Mouse (Mus musculus) neural tube, embryonic 12.5 days (tissue): ENCODE measurements at regions not wholly inside any gene's neighbourhood (a gene's known extent, or its start where the extent isn't known, plus 50 kb on each side); places are given as distances from the start of the nearest gene placed in this dataset.
A peak's percentile ranks its signal among the peaks of the same experiment; 100 is the strongest.

Experiments used
- ATAC-seq: fragments of 200-750 bp; cut with Nextera tagmentation; 2 replicates; pipeline ENCODE4 v1.8.0; 2017; ENCODE audit warnings: low read depth, mild to moderate bottlenecking, moderate TSS enrichment, moderate library complexity; ENCODE audit not compliant: low FRiP score
- H3K27ac ChIP-seq: fragments of 300-500 bp; sonication (generic); 2 replicates; pipeline ENCODE4 v1.5.1; 2016
- H3K27me3 ChIP-seq: fragments of 300-500 bp; sonication (generic); replicated peaks from 2 replicates; pipeline ENCODE4 v1.6.1; 2016; ENCODE audit warnings: mild to moderate bottlenecking
- H3K36me3 ChIP-seq: fragments of 300-500 bp; sonication (generic); 2 replicates; pipeline ENCODE4 v1.6.1; 2016; ENCODE audit warnings: mild to moderate bottlenecking
- H3K4me1 ChIP-seq: fragments of 300-500 bp; sonication (generic); 2 replicates; pipeline ENCODE4 v1.6.1; 2016
- H3K4me2 ChIP-seq: fragments of 300-500 bp; sonication (generic); replicated peaks from 2 replicates; pipeline ENCODE4 v1.6.1; 2016; ENCODE audit warnings: mild to moderate bottlenecking
- H3K4me3 ChIP-seq: fragments of 300-500 bp; sonication (generic); 2 replicates; pipeline ENCODE4 v1.5.1; 2016
- H3K9ac ChIP-seq: fragments of 300-500 bp; sonication (generic); 2 replicates; pipeline ENCODE4 v1.6.1; 2016; ENCODE audit warnings: mild to moderate bottlenecking
- H3K9me3 ChIP-seq: fragments of 300-500 bp; sonication (generic); 2 replicates; pipeline ENCODE4 v1.6.1; 2016; ENCODE audit warnings: mild to moderate bottlenecking
- WGBS: fragments of 180-500 bp; shearing (Covaris S2); methylation state at CpG from one replicate; pipeline ENCODE4 v1.1.7; 2016; 5-methylcytosine and 5-hydroxymethylcytosine counted together

- no peak overlapping the region for H3K9ac ChIP-seq
- WGBS: 89% methylated on average over 6 of the region's 6 CpGs
- ATAC-seq: no peak
- no peaks in the 10 kb centered on the region for H3K9me3 ChIP-seq
- no peak overlapping the region for H3K4me2 ChIP-seq
- no peaks in the 10 kb centered on the region for H3K36me3 ChIP-seq
- H3K27ac ChIP-seq: no peak overlapping the region
- no peaks in the 10 kb centered on the region for H3K4me1 ChIP-seq
- no peak overlapping the region for H3K4me3 ChIP-seq
- H3K27me3 ChIP-seq: no peaks in the 10 kb centered on the region
Measured at GRCm38 (mm10) chr16:42499514-42499913, 159.1 kb upstream of the Gap43 start.

DNA sequence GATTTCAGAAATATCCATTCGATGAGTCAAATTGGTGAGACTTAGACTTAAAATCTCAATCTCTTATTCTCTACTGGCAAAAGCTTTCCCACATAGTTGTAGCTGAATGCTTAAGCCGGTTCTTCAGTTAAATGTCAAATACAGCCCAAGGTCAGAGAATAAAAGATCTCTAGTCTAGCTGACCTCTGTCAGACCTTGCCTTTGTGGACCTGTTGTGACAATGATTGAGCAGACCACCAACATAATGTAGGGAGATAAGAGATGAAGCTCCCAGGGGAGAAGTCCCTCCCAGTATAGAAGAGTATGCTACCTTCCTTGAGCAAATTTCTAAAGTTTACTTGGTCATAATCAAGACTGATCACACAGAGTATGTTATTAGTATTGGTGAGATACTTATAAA, 157.9 kb upstream of the Gap43 start:
- Histone ChIP-seq H3K4me3 (no peak overlapping the region), H3K36me3 (no peaks in the 10 kb centered on the region), H3K27ac (no peak overlapping the region), H3K4me1 (no peaks in the 10 kb centered on the region), H3K9me3 (no peaks in the 10 kb centered on the region), H3K9ac (no peak overlapping the region), H3K27me3 (no peaks in the 10 kb centered on the region), H3K4me2 (no peak overlapping the region)
- no peak for ATAC-seq
- WGBS: 57% methylated on average over 2 of the region's 2 CpGs

- no peaks in the 10 kb centered on the region for H3K36me3 ChIP-seq
- ATAC-seq: no peak
- no peaks in the 10 kb centered on the region for H3K9me3 ChIP-seq
- 90% methylated on average over 1 of the region's 1 CpGs for WGBS
- no peak overlapping the region for H3K4me3 ChIP-seq
- 0 out of 2 replicates have a peak, but pooled peaks cover 3% of the 10 kb centered on the region for H3K4me1 ChIP-seq
- H3K27ac ChIP-seq: no peak overlapping the region
- no peak overlapping the region for H3K4me2 ChIP-seq
- H3K9ac ChIP-seq: no peak overlapping the region
- H3K27me3 ChIP-seq: no peaks in the 10 kb centered on the region
Measured at GRCm38 (mm10) chr16:42493596-42493995, 153.1 kb upstream of the Gap43 start.

- H3K27ac ChIP-seq: no peak overlapping the region
- no peak overlapping the region for H3K9ac ChIP-seq
- no peaks in the 10 kb centered on the region for H3K36me3 ChIP-seq
- 35% methylated on average over 4 of the region's 4 CpGs for WGBS
- H3K4me2 ChIP-seq: no peak overlapping the region
- H3K4me1 ChIP-seq: 0 out of 2 replicates have a peak, but pooled peaks cover 3% of the 10 kb centered on the region
- H3K4me3 ChIP-seq: no peak overlapping the region
- H3K27me3 ChIP-seq: no peaks in the 10 kb centered on the region
- no peak for ATAC-seq
- no peaks in the 10 kb centered on the region for H3K9me3 ChIP-seq
Measured at GRCm38 (mm10) chr16:42488745-42489144, 148.3 kb upstream of the Gap43 start.

DNA sequence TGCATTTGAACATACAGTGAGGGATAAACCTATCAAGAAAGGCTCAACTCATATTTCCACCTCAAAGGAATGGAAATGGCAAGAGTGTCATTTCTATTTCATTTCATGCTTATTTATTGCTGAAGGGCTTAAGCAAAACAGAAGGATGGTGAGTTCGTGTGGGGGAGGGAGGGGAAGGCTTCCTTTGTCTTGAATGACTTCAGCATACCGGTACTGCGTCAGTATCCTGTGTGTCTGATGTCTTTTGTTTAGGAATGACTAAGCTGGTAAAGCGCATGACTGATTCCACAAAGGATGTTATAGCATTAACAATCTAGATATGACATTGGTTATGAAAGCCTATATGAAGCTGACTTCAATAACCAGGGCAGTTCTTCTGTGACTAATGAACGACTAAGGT, 139.5 kb upstream of the Gap43 start:
- Histone ChIP-seq H3K27me3 (no peaks in the 10 kb centered on the region), H3K36me3 (no peaks in the 10 kb centered on the region), H3K9me3 (no peaks in the 10 kb centered on the region), H3K27ac (no peak overlapping the region), H3K4me2 (no peak overlapping the region), H3K4me3 (no peak overlapping the region), H3K4me1 (no peaks in the 10 kb centered on the region; the same call in 1 of the 2 replicates), H3K9ac (no peak overlapping the region)
- ATAC-seq: no peak
- WGBS: 50% methylated on average over 5 of the region's 5 CpGs

- no peak for ATAC-seq
- 60% methylated on average over 1 of the region's 1 CpGs for WGBS
Measured at GRCm38 (mm10) chr16:42466976-42467375, 126.5 kb upstream of the Gap43 start.

GRCm38 (mm10) chr16:42456335-42456984, 116.0 kb upstream of the Gap43 start:
- ATAC-seq: no peak
- Histone ChIP-seq H3K4me2 (no peak overlapping the region), H3K36me3 (no peaks in the 10 kb centered on the region), H3K9me3 (no peaks in the 10 kb centered on the region), H3K27ac (no peak overlapping the region), H3K9ac (no peak overlapping the region), H3K4me3 (no peak overlapping the region), H3K27me3 (no peaks in the 10 kb centered on the region), H3K4me1 (no peaks in the 10 kb centered on the region)
- WGBS: 84% methylated on average over 8 of the region's 8 CpGs

More at GRCm38 (mm10) chr16:42466976-42467375, 126.5 kb upstream of the Gap43 start:
- no peaks in the 10 kb centered on the region for H3K36me3 ChIP-seq
- no peaks in the 10 kb centered on the region for H3K27me3 ChIP-seq
- H3K9ac ChIP-seq: no peak overlapping the region
- no peak overlapping the region for H3K4me3 ChIP-seq
- H3K4me1 ChIP-seq: peaks cover 7% of the 10 kb centered on the region; the same call in 1 of the 2 replicates
- no peaks in the 10 kb centered on the region for H3K9me3 ChIP-seq
- H3K4me2 ChIP-seq: no peak overlapping the region
- no peak overlapping the region for H3K27ac ChIP-seq

DNA sequence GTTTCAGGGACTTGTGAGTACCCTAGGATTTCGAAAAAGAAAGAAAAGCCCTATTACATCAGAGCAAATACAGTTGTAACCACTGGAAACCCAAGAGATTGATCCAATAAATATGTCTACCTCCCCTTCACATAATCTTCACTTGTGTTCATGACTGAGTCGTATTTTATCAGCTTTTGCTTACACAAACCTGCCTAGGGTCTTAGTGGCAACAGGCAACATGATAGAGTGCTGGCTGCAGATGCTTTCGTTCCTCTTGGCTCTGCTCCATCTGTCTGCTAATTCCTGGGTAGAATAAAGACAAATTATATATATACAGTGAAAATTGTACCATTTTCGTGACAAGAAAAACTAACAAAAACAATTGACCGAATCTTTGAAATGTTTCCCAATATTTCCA, 112.9 kb upstream of the Gap43 start:
- WGBS: 74% methylated on average over 5 of the region's 5 CpGs
- no peaks in the 10 kb centered on the region for H3K4me1 ChIP-seq

GRCm38 (mm10) chr16:42449840-42450444, 109.5 kb upstream of the Gap43 start:
- no peaks in the 10 kb centered on the region for H3K36me3 ChIP-seq
- no peak overlapping the region for H3K9ac ChIP-seq
- no peak overlapping the region for H3K4me3 ChIP-seq
- no peak overlapping the region for H3K27ac ChIP-seq
- H3K4me1 ChIP-seq: peaks cover 3% of the 10 kb centered on the region
- no peak overlapping the region for H3K4me2 ChIP-seq
- 87% methylated on average over 8 of the region's 8 CpGs for WGBS
- ATAC-seq: no peak
- no peaks in the 10 kb centered on the region for H3K27me3 ChIP-seq
- peaks cover 5% of the 10 kb centered on the region; the same call in 1 of the 2 replicates for H3K9me3 ChIP-seq

More for the DNA sequence above, 112.9 kb upstream of the Gap43 start:
- H3K36me3 ChIP-seq: no peaks in the 10 kb centered on the region
- no peak overlapping the region for H3K9ac ChIP-seq
- H3K4me3 ChIP-seq: no peak overlapping the region
- H3K27me3 ChIP-seq: no peaks in the 10 kb centered on the region
- ATAC-seq: no peak
- H3K4me2 ChIP-seq: no peak overlapping the region
- peaks cover 5% of the 10 kb centered on the region; the same call in 1 of the 2 replicates for H3K9me3 ChIP-seq
- H3K27ac ChIP-seq: no peak overlapping the region

- peaks cover 7% of the 10 kb centered on the region for H3K4me1 ChIP-seq
- H3K36me3 ChIP-seq: no peaks in the 10 kb centered on the region
- H3K9me3 ChIP-seq: peaks cover 5% of the 10 kb centered on the region; the same call in 1 of the 2 replicates
- no peaks in the 10 kb centered on the region for H3K27me3 ChIP-seq
- H3K4me2 ChIP-seq: peak overlapping the region; percentile 53
- 20% methylated on average over 6 of the region's 6 CpGs for WGBS
- peak overlapping the region; percentile 46; the same call in 1 of the 2 replicates for H3K27ac ChIP-seq
- no peak overlapping the region for H3K9ac ChIP-seq
- ATAC-seq: peak; percentile 81
- H3K4me3 ChIP-seq: no peak overlapping the region
Measured at GRCm38 (mm10) chr16:42444863-42445423, 104.5 kb upstream of the Gap43 start.

DNA sequence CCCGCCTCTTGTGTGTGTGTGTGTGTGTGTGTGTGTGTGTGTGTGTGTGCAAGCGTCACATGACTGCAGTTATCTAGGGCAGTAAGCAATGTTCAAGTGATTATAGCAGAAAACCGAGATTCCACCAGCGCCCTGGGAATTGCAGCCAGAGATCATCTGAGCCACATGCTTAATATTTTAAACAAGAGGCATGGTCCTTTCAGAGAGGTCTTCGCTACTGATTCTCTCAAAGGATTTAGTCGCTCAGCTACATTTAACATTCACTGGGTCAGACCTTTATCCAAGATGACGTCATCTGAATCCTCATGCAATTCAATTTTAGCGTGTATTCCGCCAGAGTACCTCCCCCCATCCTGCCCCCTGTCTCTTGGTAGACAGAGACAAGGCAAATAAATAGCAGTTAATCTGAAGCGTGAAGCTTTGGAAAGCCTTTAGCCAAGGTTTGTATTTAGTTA, 104.0 kb upstream of the Gap43 start:
- Histone ChIP-seq H3K27me3 (no peaks in the 10 kb centered on the region), H3K4me2 (peak overlapping the region; percentile 53), H3K9me3 (peaks cover 5% of the 10 kb centered on the region; the same call in 1 of the 2 replicates), H3K4me3 (no peak overlapping the region), H3K27ac (peak overlapping the region; percentile 46; the same call in 1 of the 2 replicates), H3K36me3 (no peaks in the 10 kb centered on the region), H3K4me1 (peaks cover 7% of the 10 kb centered on the region), H3K9ac (no peak overlapping the region)
- WGBS: 34% methylated on average over 10 of the region's 10 CpGs
- ATAC-seq: peak; percentile 70

GRCm38 (mm10) chr16:42440822-42441221, 100.4 kb upstream of the Gap43 start:
- Histone ChIP-seq H3K4me3 (no peak overlapping the region), H3K9me3 (no peaks in the 10 kb centered on the region), H3K9ac (no peak overlapping the region), H3K36me3 (no peaks in the 10 kb centered on the region), H3K4me1 (peaks cover 7% of the 10 kb centered on the region), H3K4me2 (no peak overlapping the region), H3K27me3 (no peaks in the 10 kb centered on the region), H3K27ac (no peak overlapping the region)
- 21% methylated on average over 4 of the region's 4 CpGs for WGBS
- ATAC-seq: no peak
